Mouse (Mus musculus) cerebellum, adult 2 months (tissue): ENCODE measurements around the gene Loxl3. TPM values are rescaled to one million over a fixed set of nuclear protein-coding genes. Genes with fewer than 3 reads are reported as not detected.

Experiments used
- DNase-seq, 2 experiments: peaks; one replicate each; pipeline ENCODE4 v3.0.0; 2021
- H3K27ac ChIP-seq: fragments of 200-500 bp; 2 replicates; pipeline ENCODE4 v1.5.1; 2012; ENCODE audit warnings: low read length, control low read depth, inconsistent platforms; ENCODE audit not compliant: insufficient read depth
- H3K27me3 ChIP-seq: fragments of 200-500 bp; 2 replicates; pipeline ENCODE4 v1.6.1; 2012; ENCODE audit warnings: inconsistent platforms, mild to moderate bottlenecking, low read length, moderate library complexity; ENCODE audit not compliant: control insufficient read depth, insufficient read depth
- H3K4me1 ChIP-seq: fragments of 200-500 bp; 2 replicates; pipeline ENCODE4 v1.6.1; 2011; ENCODE audit warnings: low read length; ENCODE audit not compliant: control insufficient read depth, insufficient read depth
- H3K4me3 ChIP-seq: fragments of 200-500 bp; replicated peaks from 2 replicates; pipeline ENCODE3; 2011; ENCODE audit warnings: mild to moderate bottlenecking, low read depth, low read length, control low read depth; ENCODE audit not compliant: insufficient read depth
- CTCF ChIP-seq: fragments of 200-500 bp; IDR thresholded peaks from 2 replicates; pipeline ENCODE4 v1.5.1; 2011; ENCODE audit warnings: low read depth, mild to moderate bottlenecking, control low read depth, low read length, moderate library complexity, borderline replicate concordance; ENCODE audit not compliant: insufficient read depth
- POLR2A ChIP-seq: fragments of 200-500 bp; IDR thresholded peaks from 2 replicates; pipeline ENCODE4 v1.6.1; 2011; ENCODE audit warnings: low read length, control low read depth, borderline replicate concordance; ENCODE audit not compliant: insufficient read depth
- WGBS: fragments of 180-500 bp; shearing (Covaris S2); methylation state at CpG from one replicate; pipeline ENCODE4 v1.1.7; 2018; 5-methylcytosine and 5-hydroxymethylcytosine counted together
- polyA plus RNA-seq: library from polyadenylated mRNA; depleted of rRNA; stranded (reverse); fragments of >200 nt; gene quantifications from 2 replicates; pipeline ENCODE4 v1.2.3, GENCODE M21; 2012

Loxl3 gene
- polyA plus RNA-seq, 1 experiment = 3.8 TPM

GRCm38 (mm10) chr6:83040601-83041000 is 6.6 kb downstream of the Loxl3 start:
- no peaks in the 10 kb centered on the region for H3K27me3 ChIP-seq
- TF ChIP-seq CTCF (no peak), POLR2A (no peak)
- H3K27ac ChIP-seq = no peak overlapping the region
- no peak for DNase-seq
- H3K4me3 ChIP-seq = no peak overlapping the region
- H3K4me1 ChIP-seq = no peaks in the 10 kb centered on the region
- 80% methylated on average over 5 of the region's 5 CpGs for WGBS

- WGBS = 58% methylated on average over 6 of the region's 6 CpGs
- Histone ChIP-seq H3K4me1 (no peaks in the 10 kb centered on the region), H3K27ac (no peak overlapping the region), H3K27me3 (no peaks in the 10 kb centered on the region), H3K4me3 (no peak overlapping the region)
- TF ChIP-seq POLR2A = no peak
- TF ChIP-seq CTCF = no peak
- DNase-seq = no peak
Measured at GRCm38 (mm10) chr6:83043561-83043960, 9.6 kb downstream of the Loxl3 start.

GRCm38 (mm10) chr6:83043993-83044392 is 10.0 kb downstream of the Loxl3 start:
- no peak for TF ChIP-seq POLR2A
- Histone ChIP-seq H3K27me3 (no peaks in the 10 kb centered on the region), H3K27ac (no peak overlapping the region), H3K4me1 (no peaks in the 10 kb centered on the region), H3K4me3 (no peak overlapping the region)
- no peak for DNase-seq
- WGBS = 88% methylated on average over 5 of the region's 5 CpGs

GRCm38 (mm10) chr6:83044742-83045141 is 10.8 kb downstream of the Loxl3 start:
- no peak for TF ChIP-seq POLR2A
- no peak for TF ChIP-seq CTCF
- 62% methylated on average over 9 of the region's 9 CpGs for WGBS
- DNase-seq = no peak
- Histone ChIP-seq H3K4me1 (no peaks in the 10 kb centered on the region), H3K27me3 (no peaks in the 10 kb centered on the region), H3K27ac (no peak overlapping the region), H3K4me3 (no peak overlapping the region)

- 74% methylated on average over 10 of the region's 10 CpGs for WGBS
- Histone ChIP-seq H3K27me3 (no peaks in the 10 kb centered on the region), H3K4me3 (no peak overlapping the region), H3K4me1 (peaks cover 7% of the 10 kb centered on the region), H3K27ac (no peak overlapping the region)
- TF ChIP-seq CTCF = no peak
- no peak for TF ChIP-seq POLR2A
- DNase-seq = no peak
Measured at GRCm38 (mm10) chr6:83049367-83049766, 15.4 kb downstream of the Loxl3 start.

- 3% methylated on average over 26 of the region's 26 CpGs for WGBS
- H3K4me1 ChIP-seq = peaks cover 14% of the 10 kb centered on the region
- no peaks in the 10 kb centered on the region for H3K27me3 ChIP-seq
- H3K4me3 ChIP-seq = peak overlapping the region; percentile 83
- H3K27ac ChIP-seq = peak overlapping the region; percentile 52; the same call in 1 of the 2 replicates
- peak in 1 of 2 experiments; percentile 38 for DNase-seq
- TF ChIP-seq POLR2A (no peak), CTCF (no peak)
Measured at GRCm38 (mm10) chr6:83053136-83053960, 19.4 kb downstream of the Loxl3 start.

- Histone ChIP-seq H3K4me3 (peak within 1 kb of the TSS; percentile 83), H3K27ac (peak within 1 kb of the TSS; percentile 77), H3K27me3 (no peaks in the 10 kb centered on the region), H3K4me1 (peaks cover 14% of the 10 kb centered on the region)
- WGBS = under 1% methylated on average over 64 of the region's 64 CpGs
- DNase-seq = peak; percentile 96 to 97
- no peak for TF ChIP-seq CTCF
- TF ChIP-seq POLR2A = peak; percentile 70; the same call in 1 of the 2 replicates
Measured at GRCm38 (mm10) chr6:83054074-83054851, 20.3 kb downstream of the Loxl3 start, which contains the start of gene Aup1. Gene Aup1, plus strand, starts transcription at chr6:83054521.
